Mouse (Mus musculus): ENCODE measurements at regions not wholly inside any gene's neighbourhood (a gene's known extent, or its start where the extent isn't known, plus 50 kb on each side); places are given as distances from the start of the nearest gene placed in this dataset.
A peak's percentile ranks its signal among the peaks of the same experiment; 100 is the strongest.

- DNase-seq (ENCODE audit: low read depth), result no peak
Measured at GRCm38 (mm10) chr15:61411821-61412220, 489.0 kb upstream of the A1bg start.

GRCm38 (mm10) chr15:61410789-61411188, 488.0 kb upstream of the A1bg start:
- DNase-seq (ENCODE audit: low read depth), result no peak

GRCm38 (mm10) chr15:61408621-61409020, 485.8 kb upstream of the A1bg start:
- no peak for DNase-seq (ENCODE audit: low read depth)

GRCm38 (mm10) chr15:61400720-61401119, 477.9 kb upstream of the A1bg start:
- no peak for DNase-seq (ENCODE audit: low read depth)

- no peak for DNase-seq (ENCODE audit: low read depth)
Measured at GRCm38 (mm10) chr15:61399971-61400370, 477.2 kb upstream of the A1bg start.

GRCm38 (mm10) chr15:61398829-61399228, 476.0 kb upstream of the A1bg start:
- DNase-seq (ENCODE audit: low read depth), result no peak

- DNase-seq (ENCODE audit: low read depth), result no peak
Measured at GRCm38 (mm10) chr15:61397061-61397460, 474.2 kb upstream of the A1bg start.

GRCm38 (mm10) chr15:61395296-61395826, 472.5 kb upstream of the A1bg start:
- no peak for DNase-seq (ENCODE audit: low read depth)

GRCm38 (mm10) chr15:61380666-61381065, 457.9 kb upstream of the A1bg start:
- peak; percentile 40 for DNase-seq (ENCODE audit: low read depth)

- DNase-seq (ENCODE audit: low read depth), result no peak
Measured at GRCm38 (mm10) chr15:61366276-61366675, 443.5 kb upstream of the A1bg start.

GRCm38 (mm10) chr15:61365511-61365910, 442.7 kb upstream of the A1bg start:
- no peak for DNase-seq (ENCODE audit: low read depth)

- DNase-seq (ENCODE audit: low read depth), result no peak
Measured at GRCm38 (mm10) chr15:61364461-61364860, 441.6 kb upstream of the A1bg start.

GRCm38 (mm10) chr15:61361254-61361653, 438.4 kb upstream of the A1bg start:
- DNase-seq (ENCODE audit: low read depth), result no peak

- peak; percentile 46 for DNase-seq (ENCODE audit: low read depth)
Measured at GRCm38 (mm10) chr15:61355344-61355743, 432.5 kb upstream of the A1bg start.

- no peak for DNase-seq (ENCODE audit: low read depth)
Measured at GRCm38 (mm10) chr15:61351729-61352342, 429.0 kb upstream of the A1bg start.

- DNase-seq (ENCODE audit: low read depth), result no peak
Measured at GRCm38 (mm10) chr15:61345101-61345500, 422.3 kb upstream of the A1bg start.

GRCm38 (mm10) chr15:61342618-61343017, 419.8 kb upstream of the A1bg start:
- no peak for DNase-seq (ENCODE audit: low read depth)

- no peak for DNase-seq (ENCODE audit: low read depth)
Measured at GRCm38 (mm10) chr15:61327925-61328324, 405.1 kb upstream of the A1bg start.

GRCm38 (mm10) chr15:61322243-61322642, 399.4 kb upstream of the A1bg start:
- DNase-seq (ENCODE audit: low read depth), result no peak

GRCm38 (mm10) chr15:61309452-61310165, 386.8 kb upstream of the A1bg start:
- peak; percentile 63 for DNase-seq (ENCODE audit: low read depth)

GRCm38 (mm10) chr15:61308936-61309335, 386.1 kb upstream of the A1bg start:
- DNase-seq (ENCODE audit: low read depth), result peak; percentile 99

- DNase-seq (ENCODE audit: low read depth), result no peak
Measured at GRCm38 (mm10) chr15:61304546-61304945, 381.7 kb upstream of the A1bg start.

- DNase-seq (ENCODE audit: low read depth), result no peak
Measured at GRCm38 (mm10) chr15:61299796-61300195, 377.0 kb upstream of the A1bg start.
